Mouse (Mus musculus): ENCODE results near the gene Treh. TPM values are rescaled to one million over a fixed set of nuclear protein-coding genes. Genes with fewer than 3 reads are reported as not detected.

Gene Treh
- polyA plus RNA-seq, 1 experiment from 2014 or later: not detected

GRCm38 (mm10) chr9:44685346-44686330 is 12.6 kb downstream of the Treh start:
- WGBS: 26% methylated on average over 14 of the region's 14 CpGs
- no peak overlapping the region; the same call in 1 of the 2 replicates for H3K9ac ChIP-seq
- no peaks in the 10 kb centered on the region for H3K27me3 ChIP-seq
- H3K4me1 ChIP-seq (replicated peaks): peaks cover 26% of the 10 kb centered on the region
- peaks cover 41% of the 10 kb centered on the region for H3K36me3 ChIP-seq
- H3K27ac ChIP-seq (replicated peaks): peak overlapping the region; percentile 62; the same call in 1 of the 2 replicates
- no peak overlapping the region for H3K4me3 ChIP-seq
- peak; percentile 40 for ATAC-seq (ENCODE audit: low read depth)
- H3K9me3 ChIP-seq: no peaks in the 10 kb centered on the region
- H3K4me2 ChIP-seq: no peak overlapping the region

DNA sequence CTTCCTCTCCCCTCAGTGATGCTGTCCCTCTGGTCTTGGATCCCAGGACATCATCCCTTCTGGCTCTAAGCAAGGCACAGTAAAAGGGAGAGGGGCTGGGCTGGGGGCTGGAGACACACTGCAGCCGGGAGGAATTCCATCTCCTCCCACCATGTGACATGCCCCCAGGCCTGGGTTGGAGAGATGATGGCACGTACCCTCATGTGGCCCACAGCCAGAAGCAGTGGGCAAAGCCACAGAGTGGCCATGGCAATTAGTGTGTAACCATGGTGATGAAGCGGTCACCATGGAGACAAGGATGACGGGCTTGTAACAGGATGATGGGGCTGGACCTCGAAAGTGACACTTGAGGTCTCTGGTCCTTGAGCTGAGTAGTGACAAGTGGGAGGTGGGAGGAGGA is 13.6 kb downstream of the Treh start:
- no peaks in the 10 kb centered on the region for H3K27me3 ChIP-seq
- peak overlapping the region; percentile 23; the same call in 1 of the 2 replicates for H3K9ac ChIP-seq
- H3K27ac ChIP-seq (replicated peaks): peak overlapping the region; percentile 62
- ATAC-seq (ENCODE audit: low read depth): peak; percentile 62
- no peak overlapping the region for H3K4me2 ChIP-seq
- no peaks in the 10 kb centered on the region for H3K9me3 ChIP-seq
- peaks cover 26% of the 10 kb centered on the region for H3K4me1 ChIP-seq (replicated peaks)
- H3K36me3 ChIP-seq: peaks cover 51% of the 10 kb centered on the region
- H3K4me3 ChIP-seq: no peak overlapping the region
- 34% methylated on average over 5 of the region's 5 CpGs for WGBS

GRCm38 (mm10) chr9:44688013-44688412 is 15.0 kb downstream of the Treh start:
- WGBS: 62% methylated on average over 9 of the region's 9 CpGs
- no peak overlapping the region for H3K4me3 ChIP-seq
- H3K4me1 ChIP-seq (replicated peaks): peaks cover 26% of the 10 kb centered on the region
- no peaks in the 10 kb centered on the region for H3K27me3 ChIP-seq
- no peak overlapping the region for H3K4me2 ChIP-seq
- no peak overlapping the region for H3K27ac ChIP-seq (replicated peaks)
- H3K9me3 ChIP-seq: no peaks in the 10 kb centered on the region
- H3K9ac ChIP-seq: 0 out of 2 replicates have a peak overlapping the region, but pooled peaks have one; percentile 28
- H3K36me3 ChIP-seq: peaks cover 64% of the 10 kb centered on the region
- ATAC-seq (ENCODE audit: low read depth): no peak

- H3K9ac ChIP-seq: no peak overlapping the region
- H3K27me3 ChIP-seq: no peaks in the 10 kb centered on the region
- H3K4me2 ChIP-seq: no peak overlapping the region
- H3K4me1 ChIP-seq (replicated peaks): peaks cover 21% of the 10 kb centered on the region
- no peak for ATAC-seq (ENCODE audit: low read depth)
- no peaks in the 10 kb centered on the region for H3K9me3 ChIP-seq
- H3K4me3 ChIP-seq: no peak overlapping the region
- H3K27ac ChIP-seq (replicated peaks): no peak overlapping the region
- H3K36me3 ChIP-seq: peaks cover 91% of the 10 kb centered on the region
- 44% methylated on average over 7 of the region's 7 CpGs for WGBS
Measured at GRCm38 (mm10) chr9:44690641-44691040, 17.6 kb downstream of the Treh start.

DNA sequence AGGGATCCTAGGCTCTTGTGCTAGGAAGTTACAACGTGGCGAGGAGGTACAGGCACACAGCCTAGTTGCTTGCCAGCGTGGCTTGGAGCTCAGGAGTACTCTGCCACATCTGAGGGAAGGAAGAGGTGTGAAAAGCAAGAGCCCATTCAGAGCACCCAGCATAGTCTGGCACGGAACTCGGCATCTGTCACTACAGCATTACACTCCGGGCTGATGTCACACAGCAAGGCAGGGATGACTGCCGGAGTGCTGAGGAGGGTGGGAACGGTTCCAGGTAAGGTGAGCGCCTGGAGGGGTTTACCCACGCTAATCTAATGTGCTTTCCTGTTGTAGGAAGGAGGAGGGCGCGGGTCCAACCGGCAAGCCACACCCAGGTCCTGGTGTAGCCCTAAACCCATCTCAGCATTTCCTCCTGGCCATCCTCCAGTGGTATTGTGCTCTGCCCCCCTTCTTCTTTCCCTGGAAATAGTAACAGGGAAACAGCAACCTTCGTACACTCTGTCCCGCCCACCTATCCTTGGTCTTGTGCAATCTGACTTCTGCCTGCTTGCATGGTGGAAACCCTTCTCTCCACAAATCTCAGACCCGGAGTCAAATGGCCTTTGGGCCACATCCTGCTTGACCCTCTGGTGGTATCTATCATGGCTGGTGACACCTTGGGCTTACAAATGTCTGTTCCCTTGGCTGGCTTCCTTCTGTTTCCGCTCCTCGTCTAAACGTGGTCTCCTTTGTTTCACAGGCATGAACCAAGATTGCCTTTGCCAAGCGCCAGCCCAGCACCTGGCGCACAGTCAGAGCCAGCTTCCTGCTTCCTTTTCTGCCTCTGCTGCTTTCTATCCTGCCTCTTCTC is 18.9 kb downstream of the Treh start:
- Histone ChIP-seq H3K4me3 (no peak overlapping the region), H3K9ac (no peak overlapping the region), H3K4me2 (no peak overlapping the region), H3K36me3 (peaks cover 95% of the 10 kb centered on the region), H3K27me3 (no peaks in the 10 kb centered on the region), H3K27ac (replicated peaks) (no peak overlapping the region), H3K4me1 (replicated peaks) (peaks cover 8% of the 10 kb centered on the region), H3K9me3 (no peaks in the 10 kb centered on the region)
- no peak for ATAC-seq (ENCODE audit: low read depth)
- WGBS: 82% methylated on average over 21 of the region's 21 CpGs

DNA sequence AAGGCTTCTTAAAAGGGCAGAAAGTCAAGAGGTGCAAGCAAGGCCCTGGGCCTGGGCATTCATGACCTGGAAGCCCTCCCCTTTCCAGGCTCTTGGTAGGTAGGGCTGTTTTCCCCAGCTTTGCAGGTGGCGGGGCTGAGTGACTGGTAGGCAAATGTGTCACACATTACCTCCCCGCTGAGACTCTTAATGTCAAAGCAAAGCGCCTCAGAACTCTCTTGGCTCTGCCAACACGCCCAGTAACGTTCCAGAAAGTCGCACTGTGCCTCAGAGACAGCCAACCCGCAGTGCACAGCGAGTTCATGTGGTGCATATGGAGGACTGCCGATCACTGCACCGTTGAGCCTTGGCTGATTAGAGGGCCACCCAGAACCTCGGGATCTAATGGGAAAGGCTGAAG is 20.0 kb downstream of the Treh start:
- Histone ChIP-seq H3K36me3 (peaks cover 95% of the 10 kb centered on the region), H3K27me3 (no peaks in the 10 kb centered on the region), H3K27ac (replicated peaks) (no peak overlapping the region), H3K4me1 (replicated peaks) (no peaks in the 10 kb centered on the region), H3K9me3 (no peaks in the 10 kb centered on the region), H3K9ac (no peak overlapping the region), H3K4me3 (no peak overlapping the region), H3K4me2 (no peak overlapping the region)
- 88% methylated on average over 11 of the region's 11 CpGs for WGBS
- ATAC-seq (ENCODE audit: low read depth): no peak

- Histone ChIP-seq H3K4me3 (no peak overlapping the region), H3K36me3 (peaks cover 100% of the 10 kb centered on the region), H3K9me3 (no peaks in the 10 kb centered on the region), H3K4me1 (replicated peaks) (no peaks in the 10 kb centered on the region), H3K4me2 (no peak overlapping the region), H3K9ac (no peak overlapping the region), H3K27me3 (no peaks in the 10 kb centered on the region), H3K27ac (replicated peaks) (no peak overlapping the region)
- 91% methylated on average over 16 of the region's 16 CpGs for WGBS
- no peak for ATAC-seq (ENCODE audit: low read depth)
Measured at GRCm38 (mm10) chr9:44697866-44698265, 24.8 kb downstream of the Treh start.

GRCm38 (mm10) chr9:44699196-44699595 is 26.2 kb downstream of the Treh start:
- Histone ChIP-seq H3K27ac (replicated peaks) (no peak overlapping the region), H3K9me3 (no peaks in the 10 kb centered on the region), H3K27me3 (no peaks in the 10 kb centered on the region), H3K36me3 (peaks cover 100% of the 10 kb centered on the region), H3K4me3 (no peak overlapping the region), H3K4me1 (replicated peaks) (no peaks in the 10 kb centered on the region), H3K9ac (no peak overlapping the region), H3K4me2 (no peak overlapping the region)
- 89% methylated on average over 10 of the region's 10 CpGs for WGBS
- ATAC-seq (ENCODE audit: low read depth): no peak

DNA sequence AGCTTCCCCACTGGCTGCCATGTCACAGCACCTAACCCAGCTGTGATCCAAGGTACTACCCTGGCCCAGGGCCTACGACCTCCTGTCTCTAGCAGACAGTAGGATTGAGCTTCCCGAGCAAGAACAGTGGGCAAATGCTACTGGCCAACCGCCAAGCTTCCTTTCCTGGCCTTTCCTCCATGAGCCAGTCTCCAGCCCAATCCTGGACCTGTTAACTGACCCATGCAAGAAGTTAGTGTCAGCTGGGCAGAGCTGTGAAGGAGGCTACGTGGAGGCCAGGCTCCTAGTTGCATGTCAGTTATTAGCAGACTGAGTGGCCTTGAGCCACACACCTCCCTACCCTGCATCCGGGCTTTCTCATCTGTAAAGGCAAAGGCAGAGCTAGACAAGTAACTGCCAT is 26.7 kb downstream of the Treh start:
- Histone ChIP-seq H3K9ac (no peak overlapping the region), H3K4me1 (replicated peaks) (no peaks in the 10 kb centered on the region), H3K4me2 (no peak overlapping the region), H3K27ac (replicated peaks) (no peak overlapping the region), H3K36me3 (peaks cover 99% of the 10 kb centered on the region), H3K9me3 (no peaks in the 10 kb centered on the region), H3K27me3 (no peaks in the 10 kb centered on the region), H3K4me3 (no peak overlapping the region)
- no peak for ATAC-seq (ENCODE audit: low read depth)
- 89% methylated on average over 5 of the region's 5 CpGs for WGBS

- Histone ChIP-seq H3K9me3 (no peaks in the 10 kb centered on the region), H3K4me1 (replicated peaks) (peaks cover 31% of the 10 kb centered on the region), H3K36me3 (peaks cover 86% of the 10 kb centered on the region), H3K4me2 (peak overlapping the region; percentile 54), H3K27ac (replicated peaks) (no peak overlapping the region), H3K4me3 (peak overlapping the region; percentile 27), H3K9ac (peak overlapping the region; percentile 55), H3K27me3 (no peaks in the 10 kb centered on the region)
- peak; percentile 58 for ATAC-seq (ENCODE audit: low read depth)
- 20% methylated on average over 28 of the region's 28 CpGs for WGBS
Measured at GRCm38 (mm10) chr9:44707749-44708428, 34.9 kb downstream of the Treh start.

DNA sequence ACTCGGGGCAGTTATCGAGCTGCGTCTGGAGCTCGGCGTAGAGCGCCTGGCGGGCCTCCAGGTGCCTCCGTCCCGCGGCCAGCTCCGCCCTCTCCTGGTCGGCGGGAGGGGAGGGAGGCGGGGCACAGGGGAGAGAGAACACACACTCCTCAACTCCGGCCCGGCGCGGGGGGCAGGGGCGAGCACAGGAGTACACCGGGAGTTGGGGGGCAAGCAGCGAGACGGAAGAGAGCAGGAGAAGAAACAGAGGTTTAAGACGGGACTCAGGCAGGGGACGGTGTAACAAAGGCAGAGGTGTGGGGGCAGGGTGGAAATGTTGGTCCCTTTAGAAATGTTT is 35.4 kb downstream of the Treh start:
- ATAC-seq (ENCODE audit: low read depth): peak; percentile 79
- peak overlapping the region; percentile 54 for H3K4me2 ChIP-seq
- WGBS: 4% methylated on average over 22 of the region's 24 CpGs
- no peak overlapping the region for H3K27ac ChIP-seq (replicated peaks)
- peaks cover 86% of the 10 kb centered on the region for H3K36me3 ChIP-seq
- peak overlapping the region; percentile 55; the same call in 1 of the 2 replicates for H3K9ac ChIP-seq
- H3K4me3 ChIP-seq: peak overlapping the region; percentile 27
- no peaks in the 10 kb centered on the region for H3K9me3 ChIP-seq
- H3K4me1 ChIP-seq (replicated peaks): peaks cover 31% of the 10 kb centered on the region
- no peaks in the 10 kb centered on the region for H3K27me3 ChIP-seq

All from neural tube, embryonic 13.5 days (tissue).